Mouse (Mus musculus): ENCODE data around the gene Mmrn1.

- no peak for TF ChIP-seq POLR2A (IDR thresholded peaks at IDR 0.05; ENCODE audit: borderline replicate concordance, extremely low read depth, low read depth, low read length)
- TF ChIP-seq CTCF (IDR thresholded peaks at IDR 0.05; ENCODE audit: insufficient read depth, low read length): no peak
Measured at GRCm38 (mm10) chr6:60935448-60936130, 10.8 kb downstream of the Mmrn1 start.
